Mouse (Mus musculus) ovary, adult 10 weeks (tissue): Measurements from ENCODE around the gene Gnb2. TPM values are rescaled to one million over a fixed set of nuclear protein-coding genes. Genes with fewer than 3 reads are reported as not detected.

ENCODE experiments used
- polyA plus RNA-seq: library from polyadenylated mRNA; stranded (reverse); fragments of 350-450 nt; fragmentation: Illumina TruSeq; extraction: RNeasy Lipid Tissue Mini Kit (QIAGEN cat#74804); gene quantifications from one replicate; pipeline ENCODE4 v1.2.3, GENCODE M21; 2014

Gene Gnb2
- 0.46 TPM for polyA plus RNA-seq

DNA sequence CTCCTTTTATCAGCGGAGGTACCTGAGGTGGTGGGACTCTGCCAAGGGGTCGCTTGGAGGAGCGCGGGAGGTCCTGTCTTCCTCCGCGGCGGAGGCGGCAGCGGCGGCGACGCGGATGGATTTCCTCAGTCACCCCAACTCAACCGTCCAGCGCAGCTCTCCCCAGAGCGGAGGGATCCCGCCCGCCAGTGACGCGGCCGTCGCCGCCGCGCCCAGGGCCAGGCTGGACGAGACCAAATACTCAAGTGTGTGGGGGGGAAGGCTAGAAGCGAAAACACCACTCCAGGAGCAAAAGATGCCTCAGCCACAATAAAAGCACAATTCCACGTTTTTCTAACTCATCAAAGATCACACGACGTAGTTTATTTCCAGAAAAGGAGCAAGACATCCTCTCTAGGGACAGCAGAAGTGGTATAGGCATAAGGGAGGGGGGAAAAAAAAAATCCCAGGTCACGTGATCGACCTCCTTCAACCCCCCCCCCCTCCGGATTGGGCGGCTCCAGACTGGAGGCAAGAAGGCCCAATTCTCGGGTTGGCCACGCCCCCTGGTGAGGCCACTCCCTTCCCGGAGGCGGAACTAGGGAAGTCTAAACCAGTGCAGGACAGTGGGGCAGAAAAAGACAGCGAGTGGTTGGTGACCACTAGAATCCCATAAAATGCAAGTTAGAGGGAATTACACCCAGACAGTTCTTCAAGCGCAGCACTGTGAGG lies at the start of gene Gnb2, which contains the start of gene Epo:
Gene Gnb2 (minus strand): TSS at position 394 of the 711 bp plus-strand sequence.
Gene Epo (minus strand): TSS at position 126 of the 711 bp plus-strand sequence.

DNA sequence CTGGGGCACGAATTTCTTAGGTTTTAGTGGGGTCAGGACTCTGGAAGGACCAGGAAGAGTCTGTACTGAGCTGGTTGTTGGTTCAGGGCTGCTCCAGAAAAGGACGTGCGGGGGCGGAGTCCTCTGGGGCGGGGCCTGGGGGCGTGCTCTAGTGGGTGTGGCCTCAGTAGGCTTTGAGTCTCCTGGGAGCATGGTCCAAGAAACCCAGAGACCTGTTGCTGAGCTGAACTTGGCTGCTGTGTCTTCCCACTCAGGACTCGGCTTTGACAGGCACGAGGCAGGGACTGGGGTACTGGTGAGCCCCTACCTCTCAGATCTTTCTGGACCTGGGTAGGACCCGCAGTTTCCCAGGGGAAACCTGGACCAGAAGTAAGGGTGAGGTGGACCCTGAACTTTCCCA lies 36.4 kb upstream of the Gnb2 start, which contains the start of gene Tfr2:
Gene Tfr2 (plus strand): TSS at position 176 of the 400 bp plus-strand sequence.

DNA sequence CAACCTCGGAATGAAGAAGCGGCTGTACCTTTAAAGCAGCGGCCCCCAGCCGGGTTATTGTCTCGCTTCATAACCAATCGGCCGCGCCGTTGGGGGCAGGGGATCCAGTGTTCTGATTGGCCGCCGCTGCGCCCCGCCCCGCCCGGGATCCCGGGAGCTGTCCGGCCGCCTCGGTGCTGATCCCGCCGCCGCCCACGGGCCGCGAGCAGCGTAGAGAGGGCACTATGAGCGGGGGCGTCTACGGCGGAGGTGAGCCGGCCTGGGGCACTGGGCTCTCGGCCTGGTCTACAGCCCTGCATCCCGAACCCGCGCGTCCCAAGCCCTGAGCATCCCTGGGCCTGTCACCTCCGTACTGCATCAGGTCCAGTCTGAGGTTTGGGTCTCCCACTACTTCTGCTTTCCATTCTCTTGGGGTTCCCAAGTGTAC lies 20.1 kb upstream of the Gnb2 start, which contains the start of gene Actl6b:
Gene Actl6b (plus strand): TSS at position 107 of the 427 bp plus-strand sequence.

DNA sequence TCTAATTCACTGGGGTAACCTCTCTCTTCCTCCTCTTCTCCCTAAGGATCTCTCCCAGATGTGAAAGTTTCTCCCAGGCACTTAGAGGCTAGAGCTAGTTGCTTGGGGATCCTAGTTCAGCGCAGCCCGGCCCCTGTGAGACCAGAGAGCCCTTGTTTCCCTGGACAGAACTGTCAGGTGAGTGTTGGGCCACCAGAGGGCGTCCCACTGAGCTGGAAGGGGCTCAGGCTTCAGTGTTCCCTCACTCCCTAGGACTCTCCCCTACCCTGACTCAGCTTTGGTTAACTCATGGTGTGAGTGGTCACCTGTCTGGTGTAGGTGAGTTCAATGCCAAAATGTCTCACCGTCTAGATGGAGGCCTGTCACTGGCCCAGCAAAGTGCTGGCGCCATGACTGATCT lies 14.9 kb downstream of the Gnb2 start, which contains the start of gene Gigyf1:
Gene Gigyf1 (plus strand): TSS at position 113 of the 400 bp plus-strand sequence.

DNA sequence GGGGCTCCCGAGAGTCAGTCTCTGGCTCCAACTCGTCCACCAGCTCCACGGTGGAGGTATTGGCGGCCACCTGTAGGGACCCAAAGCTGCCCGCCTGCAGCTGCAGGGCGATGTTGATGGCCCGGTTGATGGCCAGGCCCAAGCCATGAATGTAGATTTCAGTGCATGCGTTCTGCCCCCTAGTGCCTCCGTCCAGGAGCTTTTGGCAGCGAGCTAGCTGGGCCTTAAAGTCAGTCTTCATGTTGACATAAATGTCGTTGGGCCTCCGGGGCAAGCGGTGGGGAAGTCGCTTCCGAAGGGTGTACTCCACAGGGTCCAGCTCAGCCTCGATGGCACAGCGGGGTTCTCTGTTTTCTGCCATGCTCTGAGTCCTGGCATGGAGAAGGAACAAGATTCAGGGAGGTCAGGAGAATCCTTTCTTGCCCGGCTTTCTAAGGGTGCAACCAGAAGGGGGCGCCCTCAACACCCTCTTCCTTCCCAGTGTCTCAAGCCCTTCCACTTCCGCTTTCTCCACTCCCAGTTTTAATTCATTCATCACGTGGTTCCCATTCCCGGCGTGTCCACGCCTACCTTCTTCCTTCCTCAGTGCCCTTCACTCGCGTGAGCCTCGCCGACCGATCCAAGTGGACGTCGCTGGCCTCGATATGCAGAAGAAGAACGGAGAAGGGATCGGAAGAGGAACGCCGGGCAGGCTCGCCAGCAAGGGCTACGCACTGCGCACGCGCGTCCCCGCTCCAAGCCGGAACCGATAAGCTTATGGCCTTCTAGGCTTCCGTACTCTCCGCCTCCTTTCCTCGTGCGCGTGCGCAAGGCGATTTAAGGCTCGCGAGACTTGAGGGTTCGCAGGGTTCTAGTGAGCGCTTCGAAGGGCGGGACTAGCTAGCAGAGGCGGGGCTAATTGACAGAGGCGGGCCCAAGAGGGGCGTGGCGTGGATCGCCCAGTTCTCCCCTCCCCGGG lies 31.3 kb downstream of the Gnb2 start, which contains the start of gene Pop7:
Gene Pop7 (minus strand): TSS at position 810 of the 958 bp plus-strand sequence.

Other genes with a start within 250 kb of the Gnb2 start
- gene Ache, start 246.0 kb downstream of the Gnb2 start, polyA plus RNA-seq: not detected
- gene Ufsp1, start 238.9 kb downstream of the Gnb2 start, polyA plus RNA-seq: 2.2 TPM
- 26.4 TPM for gene Srrt, start 225.8 kb downstream of the Gnb2 start, polyA plus RNA-seq
- 0.20 TPM for gene Trip6, start 219.1 kb downstream of the Gnb2 start, polyA plus RNA-seq
- gene Slc12a9, start 199.9 kb downstream of the Gnb2 start, polyA plus RNA-seq: not detected
- 9.1 TPM for gene Ephb4, start 183.4 kb downstream of the Gnb2 start, polyA plus RNA-seq
- gene Zan, start 56.4 kb downstream of the Gnb2 start, polyA plus RNA-seq: not detected
- not detected for gene Pop7, start 31.0 kb downstream of the Gnb2 start, polyA plus RNA-seq
- 2.0 TPM for gene Gigyf1, start 15.0 kb downstream of the Gnb2 start, polyA plus RNA-seq
- gene Epo, start 268 bp downstream of the Gnb2 start, polyA plus RNA-seq: not detected
- gene Actl6b, start 20.0 kb upstream of the Gnb2 start, polyA plus RNA-seq: not detected
- not detected for gene Tfr2, start 36.3 kb upstream of the Gnb2 start, polyA plus RNA-seq
- not detected for gene Mospd3, start 67.5 kb upstream of the Gnb2 start, polyA plus RNA-seq
- gene Pcolce, start 80.3 kb upstream of the Gnb2 start, polyA plus RNA-seq: 12.5 TPM
- gene Fbxo24, start 95.5 kb upstream of the Gnb2 start, polyA plus RNA-seq: not detected
- 0.37 TPM for gene Lrch4, start 95.6 kb upstream of the Gnb2 start, polyA plus RNA-seq
- not detected for gene Gm20605, start 95.7 kb upstream of the Gnb2 start, polyA plus RNA-seq
- gene Sap25, start 107.8 kb upstream of the Gnb2 start, polyA plus RNA-seq: not detected
- not detected for gene Irs3, start 112.2 kb upstream of the Gnb2 start, polyA plus RNA-seq
- 7.5 TPM for gene Agfg2, start 151.2 kb upstream of the Gnb2 start, polyA plus RNA-seq
- gene Nyap1, start 208.1 kb upstream of the Gnb2 start, polyA plus RNA-seq: not detected
- 0.86 TPM for gene Tsc22d4, start 212.2 kb upstream of the Gnb2 start, polyA plus RNA-seq
- 2.3 TPM for gene Ppp1r35, start 245.3 kb upstream of the Gnb2 start, polyA plus RNA-seq